Mouse (Mus musculus) MEL (cell line): ENCODE results near the gene Hmcn2.

Experiments
- CHD2 ChIP-seq: IDR thresholded peaks from 2 replicates; pipeline ENCODE4 v1.6.1; 2011; ENCODE audit warnings: low read length, improper control_type of control experiment
- CTCF ChIP-seq, 3 experiments: IDR thresholded peaks in 2 of 3; conservative IDR thresholded peaks in 1 of 3; 2 replicates each; pipeline ENCODE4 v1.5.1; 2011 to 2012; ENCODE audit warnings: low read length in 3 of 3, low read depth in 2 of 3, mild to moderate bottlenecking in 2 of 3, improper control_type of control experiment in 1 of 3, inconsistent platforms in 1 of 3, mixed read lengths in 1 of 3, moderate library complexity in 1 of 3; ENCODE audit not compliant: control insufficient read depth in 1 of 3, insufficient read depth in 1 of 3, poor library complexity in 1 of 3, severe bottlenecking in 1 of 3
- E2F4 ChIP-seq: IDR thresholded peaks from 2 replicates; pipeline ENCODE4 v1.6.1; 2011; ENCODE audit warnings: low read depth, low read length, improper control_type of control experiment, borderline replicate concordance
- POLR2AphosphoS5 ChIP-seq: IDR thresholded peaks from 2 replicates; pipeline ENCODE4 v1.6.1; 2012; ENCODE audit warnings: low read depth, borderline replicate concordance, mild to moderate bottlenecking, inconsistent platforms, low read length, moderate library complexity, mixed read lengths

- TF ChIP-seq CTCF (IDR thresholded peaks at IDR 0.05 in 2 of 3, conservative IDR thresholded peaks at IDR 0.05 in 1 of 3; ENCODE audit: control insufficient read depth in 1 of 3, insufficient read depth in 1 of 3, low read depth in 2 of 3, low read length in 3 of 3, poor library complexity in 1 of 3, severe bottlenecking in 1 of 3) (no peak), E2F4 (no peak), CHD2 (no peak), POLR2AphosphoS5 (no peak)
Measured at GRCm38 (mm10) chr2:31278483-31278882, 35.7 kb upstream of the Hmcn2 start.
